Mouse (Mus musculus) hindbrain, embryonic 10.5 days (tissue): ENCODE measurements at regions not wholly inside any gene's neighbourhood (a gene's known extent, or its start where the extent isn't known, plus 50 kb on each side); places are given as distances from the start of the nearest gene placed in this dataset.

Source experiments
- DNase-seq: peaks from one replicate; pipeline ENCODE4 v3.0.0-alpha.2; 2017; ENCODE audit warnings: low spot score
- H3K27ac ChIP-seq: fragments of 300-500 bp; sonication (generic); 2 replicates; pipeline ENCODE4 v1.5.1; 2016; ENCODE audit warnings: mild to moderate bottlenecking, moderate library complexity
- H3K27me3 ChIP-seq: fragments of 300-500 bp; sonication (generic); 2 replicates; pipeline ENCODE4 v1.6.1; 2016; ENCODE audit warnings: mild to moderate bottlenecking; ENCODE audit not compliant: poor library complexity, insufficient read depth, severe bottlenecking
- H3K36me3 ChIP-seq: fragments of 300-500 bp; sonication (generic); 2 replicates; pipeline ENCODE4 v1.6.1; 2016; ENCODE audit warnings: mild to moderate bottlenecking, moderate library complexity
- H3K4me1 ChIP-seq: fragments of 300-500 bp; sonication (generic); replicated peaks from 2 replicates; pipeline ENCODE4 v1.6.1; 2016; ENCODE audit warnings: mild to moderate bottlenecking
- H3K4me3 ChIP-seq: fragments of 300-500 bp; sonication (generic); 2 replicates; pipeline ENCODE4 v1.5.1; 2016; ENCODE audit warnings: mild to moderate bottlenecking, moderate library complexity
- H3K9me3 ChIP-seq: fragments of 300-500 bp; sonication (generic); 2 replicates; pipeline ENCODE4 v1.6.1; 2016; ENCODE audit warnings: mild to moderate bottlenecking, moderate library complexity
- WGBS: fragments of 180-500 bp; shearing (Covaris S2); methylation state at CpG from one replicate; pipeline ENCODE4 v1.1.7; 2016; 5-methylcytosine and 5-hydroxymethylcytosine counted together

- Histone ChIP-seq H3K27me3 (no peaks in the 10 kb centered on the region), H3K36me3 (no peaks in the 10 kb centered on the region), H3K4me3 (no peak overlapping the region), H3K9me3 (no peaks in the 10 kb centered on the region), H3K27ac (no peak overlapping the region), H3K4me1 (no peaks in the 10 kb centered on the region)
- DNase-seq: no peak
- WGBS: 87% methylated on average over 3 of the region's 3 CpGs
These were observed 99.2 kb downstream of the Rab11fip2 start for GRCm38 (mm10) chr19:59844270-59844669.

GRCm38 (mm10) chr19:59846807-59847206 is 96.6 kb downstream of the Rab11fip2 start:
- no peaks in the 10 kb centered on the region for H3K4me1 ChIP-seq
- H3K9me3 ChIP-seq: no peaks in the 10 kb centered on the region
- 88% methylated on average over 1 of the region's 1 CpGs for WGBS
- H3K27ac ChIP-seq: no peak overlapping the region
- DNase-seq: no peak
- no peaks in the 10 kb centered on the region for H3K36me3 ChIP-seq
- H3K4me3 ChIP-seq: no peak overlapping the region
- no peaks in the 10 kb centered on the region for H3K27me3 ChIP-seq

- 62% methylated on average over 5 of the region's 5 CpGs for WGBS
These were observed 92.8 kb downstream of the Rab11fip2 start for GRCm38 (mm10) chr19:59850696-59851095.

DNA sequence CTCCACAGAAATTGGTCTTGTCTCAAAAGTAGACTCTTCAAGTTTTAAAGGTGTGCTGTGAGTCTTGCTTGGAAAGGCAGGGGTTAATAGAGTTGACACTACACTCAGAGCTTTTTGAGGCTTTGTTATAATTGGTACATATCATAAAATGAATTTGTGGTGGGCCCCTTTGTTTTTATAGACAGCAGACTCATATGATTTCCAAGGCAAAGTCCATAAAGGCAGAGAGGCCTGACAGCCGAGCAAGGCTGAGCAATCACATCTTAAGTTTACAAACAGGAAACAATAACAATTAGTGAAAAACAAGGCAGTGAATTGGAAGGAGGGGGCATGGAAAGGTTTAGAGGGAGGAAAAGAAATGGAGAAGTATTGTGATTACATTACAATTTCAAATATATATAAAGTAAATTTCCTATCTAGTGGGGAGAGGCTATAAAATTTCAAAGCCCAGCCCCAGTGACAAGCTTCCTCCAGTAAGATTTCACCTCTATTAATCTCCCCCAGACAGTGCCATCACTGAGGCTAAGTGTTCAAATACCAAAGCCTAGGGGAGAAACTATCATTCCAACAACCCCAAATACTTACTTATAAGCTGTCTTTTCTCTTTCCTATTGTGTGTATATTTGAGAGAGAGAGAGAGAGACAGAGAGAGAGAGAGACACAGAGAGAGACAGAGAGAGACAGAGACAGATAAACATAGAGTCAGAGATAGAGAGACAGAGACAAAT is 91.3 kb downstream of the Rab11fip2 start:
- Histone ChIP-seq H3K4me1 (no peaks in the 10 kb centered on the region), H3K27ac (no peak overlapping the region), H3K9me3 (no peaks in the 10 kb centered on the region), H3K27me3 (no peaks in the 10 kb centered on the region), H3K36me3 (no peaks in the 10 kb centered on the region), H3K4me3 (no peak overlapping the region)
- WGBS: 64% methylated on average over 1 of the region's 1 CpGs
- no peak for DNase-seq

More at GRCm38 (mm10) chr19:59850696-59851095, 92.8 kb downstream of the Rab11fip2 start:
- H3K36me3 ChIP-seq: no peaks in the 10 kb centered on the region
- no peaks in the 10 kb centered on the region for H3K4me1 ChIP-seq
- H3K4me3 ChIP-seq: no peak overlapping the region
- no peak for DNase-seq
- H3K27ac ChIP-seq: no peak overlapping the region
- H3K27me3 ChIP-seq: no peaks in the 10 kb centered on the region
- H3K9me3 ChIP-seq: no peaks in the 10 kb centered on the region
